Mouse (Mus musculus) embryonic facial prominence, embryonic 11.5 days (tissue): ENCODE data around the gene Ncoa1. TPM values are rescaled to one million over a fixed set of nuclear protein-coding genes. Genes with fewer than 3 reads are reported as not detected.

Experiments used
- ATAC-seq: fragments of 200-750 bp; cut with Nextera tagmentation; replicated peaks from 2 replicates; pipeline ENCODE4 v1.8.0; 2017; ENCODE audit warnings: low read depth; ENCODE audit not compliant: insufficient number of reproducible peaks, low FRiP score, low TSS enrichment
- DNase-seq: peaks from one replicate; pipeline ENCODE4 v3.0.0-alpha.2; 2015; ENCODE audit warnings: low spot score
- H3K27ac ChIP-seq: fragments of 300-500 bp; sonication (generic); replicated peaks from 2 replicates; pipeline ENCODE4 v1.5.1; 2014; ENCODE audit warnings: mild to moderate bottlenecking, low read depth, low read length, control low read depth
- H3K27me3 ChIP-seq: fragments of 300-500 bp; sonication (generic); 2 replicates; pipeline ENCODE4 v1.6.1; 2014; ENCODE audit warnings: mild to moderate bottlenecking, low read length, moderate library complexity, mixed read lengths; ENCODE audit not compliant: control insufficient read depth, insufficient read depth
- H3K36me3 ChIP-seq: fragments of 300-500 bp; sonication (generic); replicated peaks from 2 replicates; pipeline ENCODE4 v1.6.1; 2014; ENCODE audit warnings: low read depth, mild to moderate bottlenecking, low read length, moderate library complexity, mixed read lengths; ENCODE audit not compliant: control insufficient read depth, insufficient read depth
- H3K4me1 ChIP-seq: fragments of 300-500 bp; sonication (generic); 2 replicates; pipeline ENCODE4 v1.6.1; 2014; ENCODE audit warnings: low read length, mixed read lengths; ENCODE audit not compliant: control insufficient read depth, insufficient read depth
- H3K4me2 ChIP-seq: fragments of 300-500 bp; sonication (generic); 2 replicates; pipeline ENCODE4 v1.6.1; 2014; ENCODE audit warnings: low read depth, mild to moderate bottlenecking, control low read depth, low read length, moderate library complexity
- H3K4me3 ChIP-seq: fragments of 300-500 bp; sonication (generic); 2 replicates; pipeline ENCODE4 v1.5.1; 2014; ENCODE audit warnings: low read depth, low read length, control low read depth
- H3K9ac ChIP-seq: fragments of 300-500 bp; sonication (generic); replicated peaks from 2 replicates; pipeline ENCODE4 v1.6.1; 2014; ENCODE audit warnings: mild to moderate bottlenecking, control low read depth, low read length
- H3K9me3 ChIP-seq: fragments of 300-500 bp; sonication (generic); replicated peaks from 2 replicates; pipeline ENCODE4 v1.6.1; 2016; ENCODE audit warnings: mild to moderate bottlenecking, low read length, inconsistent platforms, mixed read lengths; ENCODE audit not compliant: control insufficient read depth
- WGBS: fragments of 180-500 bp; shearing (Covaris S2); extraction: QIAGEN DNeasy Blood & Tissue Kit; methylation state at CpG from one replicate; pipeline ENCODE4 v1.1.7; 2014; 5-methylcytosine and 5-hydroxymethylcytosine counted together
- polyA plus RNA-seq: library from polyadenylated mRNA; unstranded; fragments of >200 nt; fragmentation: Nextera tagmentation; extraction: Ambion mirVana; gene quantifications from 2 replicates; pipeline ENCODE4 v1.2.1, GENCODE M21; 2014

Gene Ncoa1
- polyA plus RNA-seq, 1 experiment from 2014 or later = 7.8 TPM

DNA sequence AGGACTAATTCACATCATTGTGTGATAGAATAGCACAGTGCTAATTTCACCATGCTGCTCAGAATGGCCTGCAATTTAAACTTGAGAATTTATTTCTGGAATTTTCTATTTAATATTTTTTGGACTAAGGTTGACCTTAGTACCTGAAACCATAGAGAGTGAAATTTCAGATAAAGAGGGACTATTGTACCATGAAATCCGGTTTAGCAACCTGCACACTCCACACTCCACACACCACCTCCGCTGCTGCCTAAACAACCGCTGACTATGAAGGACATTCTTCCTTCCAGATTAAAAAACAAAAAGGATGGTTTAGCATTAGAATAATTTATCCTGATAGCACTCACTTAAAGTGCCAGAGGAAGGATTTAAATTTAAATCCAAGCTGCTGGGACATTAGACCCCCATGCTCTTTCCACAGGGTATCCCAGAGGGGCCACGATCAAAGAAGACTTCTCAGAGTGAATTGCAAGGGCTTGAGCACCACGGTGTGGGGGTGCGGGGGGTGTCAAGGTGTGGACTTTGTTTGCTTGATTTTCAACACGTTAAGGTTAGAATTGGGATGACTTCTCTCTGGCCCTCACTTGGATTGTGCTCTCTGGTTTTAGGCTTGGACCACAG, 29.9 kb upstream of the Ncoa1 start:
- WGBS = 37% methylated on average over 7 of the region's 7 CpGs

DNA sequence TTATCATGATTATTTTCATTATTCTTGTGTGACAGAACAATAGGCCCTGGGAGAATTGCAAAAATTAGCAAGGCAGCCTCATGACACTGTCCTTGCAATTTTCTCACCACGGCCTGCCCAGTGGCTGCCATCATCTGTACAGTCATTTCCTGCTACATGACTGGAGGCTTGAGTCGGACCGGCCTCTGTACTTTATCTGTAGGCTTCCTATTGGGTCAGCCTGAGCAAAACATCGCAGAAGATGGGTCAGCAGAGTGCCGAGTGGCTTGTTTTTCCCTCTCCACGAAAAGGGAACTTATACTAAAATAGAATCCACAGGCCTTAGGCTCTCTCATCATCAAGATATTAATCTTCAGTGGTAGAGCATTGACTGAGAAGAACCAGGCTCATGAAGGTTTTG, 28.3 kb upstream of the Ncoa1 start:
- DNase-seq (no peak), ATAC-seq (no peak)
- no peaks in the 10 kb centered on the region for H3K36me3 ChIP-seq
- H3K4me3 ChIP-seq = no peak overlapping the region
- H3K9ac ChIP-seq = no peak overlapping the region
- H3K4me2 ChIP-seq = no peak overlapping the region
- no peaks in the 10 kb centered on the region for H3K9me3 ChIP-seq
- H3K27me3 ChIP-seq = no peaks in the 10 kb centered on the region
- H3K27ac ChIP-seq = no peak overlapping the region
- no peaks in the 10 kb centered on the region for H3K4me1 ChIP-seq
- WGBS = 87% methylated on average over 6 of the region's 6 CpGs

More for the DNA sequence above, 29.9 kb upstream of the Ncoa1 start:
- Histone ChIP-seq H3K4me2 (no peak overlapping the region), H3K4me1 (no peaks in the 10 kb centered on the region), H3K27me3 (no peaks in the 10 kb centered on the region), H3K9me3 (no peaks in the 10 kb centered on the region), H3K4me3 (no peak overlapping the region), H3K36me3 (no peaks in the 10 kb centered on the region), H3K27ac (no peak overlapping the region), H3K9ac (no peak overlapping the region)
- DNase-seq (no peak), ATAC-seq (no peak)

DNA sequence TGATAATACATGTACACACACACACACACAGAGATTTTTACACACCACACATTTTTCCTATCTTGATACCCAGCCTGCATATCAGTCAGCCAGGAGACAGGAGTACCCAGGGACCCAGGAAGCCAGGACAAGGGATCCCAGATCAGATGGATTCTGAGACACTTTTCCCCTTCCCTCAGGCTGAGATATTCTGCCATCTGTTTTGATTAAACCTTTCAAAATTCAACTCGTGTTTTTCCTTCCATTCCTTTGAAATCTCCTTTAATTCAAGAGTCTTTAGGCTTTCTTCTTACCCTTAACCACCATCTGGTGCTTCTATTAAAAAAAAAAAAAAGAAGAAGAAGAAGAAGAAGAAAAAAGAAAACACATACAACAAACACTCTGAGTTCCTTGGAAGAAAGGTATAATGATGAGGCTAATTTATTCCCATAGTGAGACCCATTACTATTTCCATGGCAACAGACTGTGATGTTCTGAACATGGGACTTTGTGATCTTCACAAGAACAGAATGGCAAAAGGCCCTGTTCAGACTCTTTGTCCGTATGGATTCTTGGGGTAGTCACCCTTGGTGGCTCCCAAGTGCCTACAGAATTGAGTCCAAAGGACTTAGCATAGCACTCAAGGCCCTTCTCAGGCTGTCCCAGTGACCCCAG, 26.8 kb upstream of the Ncoa1 start:
- no peak overlapping the region for H3K4me3 ChIP-seq
- H3K36me3 ChIP-seq = no peaks in the 10 kb centered on the region
- H3K9me3 ChIP-seq = no peaks in the 10 kb centered on the region
- no peak overlapping the region for H3K27ac ChIP-seq
- 60% methylated on average over 2 of the region's 2 CpGs for WGBS
- H3K9ac ChIP-seq = no peak overlapping the region
- H3K27me3 ChIP-seq = no peaks in the 10 kb centered on the region
- DNase-seq (no peak), ATAC-seq (no peak)
- no peaks in the 10 kb centered on the region for H3K4me1 ChIP-seq
- no peak overlapping the region for H3K4me2 ChIP-seq

DNA sequence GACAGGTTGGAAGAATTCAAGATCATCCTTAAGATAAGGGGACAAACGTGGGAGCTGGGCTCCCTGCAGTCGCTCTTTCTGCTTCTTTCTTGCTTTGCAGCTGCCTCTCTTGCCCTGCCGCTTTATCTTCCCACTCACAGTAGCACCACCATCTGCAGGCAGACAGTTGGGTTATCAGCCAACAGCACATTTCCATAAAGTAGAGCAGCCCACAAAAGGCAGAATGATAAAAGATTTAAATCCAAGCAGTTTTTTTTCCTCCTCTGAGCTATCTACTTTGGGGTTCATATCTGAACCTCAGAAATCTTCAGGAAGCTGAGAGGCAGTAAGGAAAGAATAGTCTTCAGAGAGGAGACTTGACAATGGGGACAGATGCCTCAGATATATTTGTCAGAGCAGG, 24.9 kb upstream of the Ncoa1 start:
- Histone ChIP-seq H3K27me3 (no peaks in the 10 kb centered on the region), H3K36me3 (no peaks in the 10 kb centered on the region), H3K27ac (no peak overlapping the region), H3K4me1 (no peaks in the 10 kb centered on the region), H3K4me2 (no peak overlapping the region), H3K9ac (no peak overlapping the region), H3K9me3 (no peaks in the 10 kb centered on the region), H3K4me3 (no peak overlapping the region)
- no peak for ATAC-seq
- DNase-seq = no peak
- WGBS = 51% methylated on average over 3 of the region's 3 CpGs

DNA sequence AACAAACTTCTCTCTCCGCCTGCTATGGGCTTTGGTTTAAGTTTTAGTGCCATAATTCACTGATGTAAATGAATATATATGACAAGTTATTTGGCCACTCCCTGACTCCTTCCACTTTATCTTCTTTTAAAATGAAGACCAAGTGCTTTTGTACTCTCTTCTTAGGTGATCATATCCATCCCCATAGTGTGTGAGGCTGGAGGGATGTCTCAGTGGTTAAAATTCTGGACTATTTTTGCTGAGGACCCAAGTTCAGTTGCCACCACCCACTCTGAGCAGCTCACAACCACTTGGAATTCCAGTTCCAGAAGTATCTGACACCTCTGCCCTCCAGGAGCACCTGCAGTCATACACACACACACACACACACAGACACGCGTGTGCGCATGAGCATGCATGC, 23.5 kb upstream of the Ncoa1 start:
- Histone ChIP-seq H3K9me3 (no peaks in the 10 kb centered on the region), H3K27me3 (no peaks in the 10 kb centered on the region), H3K36me3 (no peaks in the 10 kb centered on the region), H3K27ac (no peak overlapping the region), H3K4me2 (no peak overlapping the region), H3K9ac (no peak overlapping the region), H3K4me1 (no peaks in the 10 kb centered on the region), H3K4me3 (no peak overlapping the region)
- DNase-seq (no peak), ATAC-seq (no peak)
- WGBS = 97% methylated on average over 4 of the region's 4 CpGs

DNA sequence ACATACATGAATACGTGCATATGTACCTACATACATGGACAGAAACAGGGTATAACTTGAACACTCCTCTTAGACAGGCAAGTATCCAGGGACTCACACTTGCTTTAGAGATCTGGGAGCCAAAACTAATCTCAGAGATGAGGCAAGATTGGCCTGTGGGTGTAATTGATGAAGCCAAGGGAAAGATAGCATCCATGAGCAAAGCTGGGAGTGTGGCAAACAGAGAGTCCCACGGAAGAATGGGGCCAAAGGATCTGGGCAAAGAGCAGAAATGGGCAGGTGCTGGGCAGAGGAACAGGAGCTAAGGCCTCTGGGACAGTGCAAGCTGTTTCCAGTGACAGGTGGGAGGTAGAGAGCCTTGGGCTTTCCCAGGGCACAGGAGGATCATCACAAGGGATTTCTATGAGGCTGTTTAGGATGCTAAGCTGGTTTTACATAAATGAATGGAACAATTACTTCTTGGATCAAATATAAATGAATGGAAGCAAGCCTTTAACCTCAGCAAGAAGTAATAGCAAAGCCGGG, 22.7 kb upstream of the Ncoa1 start:
- H3K27ac ChIP-seq = no peak overlapping the region
- DNase-seq (no peak), ATAC-seq (no peak)
- H3K9ac ChIP-seq = no peak overlapping the region
- H3K4me1 ChIP-seq = no peaks in the 10 kb centered on the region
- no peaks in the 10 kb centered on the region for H3K36me3 ChIP-seq
- no peaks in the 10 kb centered on the region for H3K9me3 ChIP-seq
- H3K4me2 ChIP-seq = no peak overlapping the region
- no peaks in the 10 kb centered on the region for H3K27me3 ChIP-seq
- no peak overlapping the region for H3K4me3 ChIP-seq
- 76% methylated on average over 3 of the region's 3 CpGs for WGBS

DNA sequence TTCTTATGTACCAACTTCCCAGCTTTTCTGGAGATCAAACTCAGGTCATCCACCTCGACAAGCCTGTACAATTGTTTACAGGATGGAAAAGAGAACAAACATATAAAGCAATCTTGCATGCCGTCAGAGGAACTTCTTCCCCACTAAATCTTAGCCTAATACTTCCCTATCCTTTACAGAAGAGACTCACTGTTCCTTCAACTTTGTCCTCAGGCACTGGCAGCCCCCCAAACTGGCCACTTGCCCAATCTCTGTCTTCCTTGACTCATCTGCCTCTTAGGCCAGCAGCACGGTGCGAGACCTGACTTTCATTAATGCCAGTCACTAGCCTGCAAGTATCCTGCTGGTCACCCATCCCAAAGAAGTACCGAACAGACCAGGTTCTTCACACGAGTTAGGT, 11.4 kb upstream of the Ncoa1 start:
- H3K4me1 ChIP-seq = no peaks in the 10 kb centered on the region
- ATAC-seq (no peak), DNase-seq (no peak)
- no peaks in the 10 kb centered on the region for H3K36me3 ChIP-seq
- no peak overlapping the region for H3K4me3 ChIP-seq
- no peak overlapping the region for H3K4me2 ChIP-seq
- H3K27ac ChIP-seq = no peak overlapping the region
- 86% methylated on average over 6 of the region's 6 CpGs for WGBS
- no peaks in the 10 kb centered on the region for H3K9me3 ChIP-seq
- no peaks in the 10 kb centered on the region for H3K27me3 ChIP-seq
- H3K9ac ChIP-seq = no peak overlapping the region

DNA sequence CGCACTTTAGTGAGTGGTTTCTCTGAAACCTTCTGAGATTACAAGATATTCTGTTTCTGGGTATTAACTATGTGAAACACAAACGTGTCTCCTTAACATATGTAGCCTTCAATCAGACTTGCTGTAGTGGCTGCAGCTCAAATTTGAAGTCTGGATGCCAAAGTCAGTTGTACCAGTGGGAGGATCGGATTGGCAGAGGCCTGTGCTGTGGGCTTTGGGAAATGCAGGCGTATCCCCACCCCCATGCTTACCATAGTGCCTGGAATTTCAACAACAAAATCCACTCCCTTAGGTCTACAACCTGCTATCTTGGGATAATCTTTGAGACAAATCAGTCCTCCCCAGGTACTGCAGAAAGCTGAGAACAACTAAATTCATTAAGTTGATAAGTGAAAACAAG, 6.4 kb upstream of the Ncoa1 start:
- Histone ChIP-seq H3K9ac (no peak overlapping the region), H3K4me1 (no peaks in the 10 kb centered on the region), H3K27me3 (no peaks in the 10 kb centered on the region), H3K4me3 (no peak overlapping the region), H3K4me2 (no peak overlapping the region), H3K9me3 (no peaks in the 10 kb centered on the region), H3K27ac (no peak overlapping the region), H3K36me3 (no peaks in the 10 kb centered on the region)
- WGBS = 68% methylated on average over 4 of the region's 4 CpGs
- ATAC-seq (no peak), DNase-seq (no peak)
